Mouse (Mus musculus) c-Kit-positive CD71-positive TER-119-negative erythroid progenitor cells, embryonic 14.5 days (primary cell): ENCODE results near the gene Ripor2.

Experiments used
- DNase-seq: peaks from one replicate; pipeline ENCODE4 v3.0.0-alpha.2; 2013; ENCODE audit warnings: low read depth

The Ripor2 gene

DNA sequence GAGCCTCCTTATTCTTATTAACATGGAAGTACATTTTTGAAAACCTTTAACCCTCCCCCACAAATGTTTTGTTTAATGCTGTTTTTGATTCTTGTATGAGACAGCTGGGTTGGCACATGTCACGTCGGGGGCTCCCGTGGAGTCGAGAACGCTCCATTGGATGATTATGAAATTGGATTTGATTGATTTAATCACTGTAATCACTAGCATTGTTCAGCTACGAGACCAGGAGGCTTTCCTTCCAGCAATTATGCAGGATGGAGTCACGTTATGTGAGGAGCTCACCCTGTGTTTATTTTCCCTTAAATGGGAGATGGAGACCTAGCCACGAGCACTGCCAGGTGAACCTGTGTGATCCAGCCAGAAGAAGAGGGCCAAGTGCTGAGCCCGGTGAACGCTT lies at the start of gene Ripor2:
TSS of gene Ripor2 (plus strand) at position 357 of the 400 bp plus-strand sequence.
- no peak for DNase-seq

DNA sequence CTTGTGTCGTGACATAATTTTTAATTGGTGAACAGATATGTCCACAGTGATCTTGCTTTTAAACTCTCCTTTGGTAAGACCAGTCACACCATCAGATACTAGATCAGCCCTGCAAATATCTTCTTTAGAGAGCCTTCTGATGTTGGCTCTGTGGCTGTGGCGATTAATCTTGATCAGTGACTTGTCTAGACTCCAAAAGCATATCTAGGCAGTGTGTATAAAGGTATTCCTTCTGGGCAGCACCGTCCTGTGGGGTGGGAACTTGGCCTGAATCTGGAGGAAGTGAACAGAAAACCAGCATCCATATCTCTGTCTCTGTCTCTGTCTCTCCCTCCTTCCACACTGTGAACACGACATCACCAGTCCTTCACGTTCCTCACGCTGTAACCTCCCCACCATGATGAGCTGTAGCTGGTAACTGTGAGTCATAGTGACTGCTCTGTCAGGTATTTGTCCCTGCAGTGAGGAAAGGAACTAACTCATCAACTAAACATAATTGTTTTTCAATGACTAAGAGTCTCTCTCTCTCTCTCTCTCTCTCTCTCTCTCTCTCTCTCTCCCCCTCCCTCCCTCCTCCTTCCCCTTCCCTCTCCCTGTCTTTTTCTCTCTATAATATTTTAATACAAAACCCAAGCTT lies 45.3 kb upstream of the Ripor2 start:
- DNase-seq, result no peak

DNA sequence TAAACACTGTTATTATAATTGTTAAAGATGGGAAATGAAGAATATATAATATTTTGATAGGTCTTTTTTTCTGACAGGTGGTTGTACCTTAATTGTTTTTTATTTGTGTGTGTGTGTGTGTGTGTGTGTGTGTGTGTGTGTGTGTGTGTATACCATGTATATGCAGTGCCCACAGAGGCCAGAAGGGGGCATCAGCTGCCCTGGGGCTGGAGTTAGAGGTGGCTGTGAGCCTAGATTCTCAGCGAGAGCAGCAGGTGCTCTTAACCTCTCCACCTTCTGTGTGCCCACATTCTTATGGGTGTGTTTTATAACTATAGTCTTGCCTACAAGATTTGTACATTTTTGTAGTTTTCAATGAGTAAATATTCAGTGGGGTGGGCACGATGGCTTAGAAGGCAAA lies 44.0 kb upstream of the Ripor2 start:
- DNase-seq, result no peak

DNA sequence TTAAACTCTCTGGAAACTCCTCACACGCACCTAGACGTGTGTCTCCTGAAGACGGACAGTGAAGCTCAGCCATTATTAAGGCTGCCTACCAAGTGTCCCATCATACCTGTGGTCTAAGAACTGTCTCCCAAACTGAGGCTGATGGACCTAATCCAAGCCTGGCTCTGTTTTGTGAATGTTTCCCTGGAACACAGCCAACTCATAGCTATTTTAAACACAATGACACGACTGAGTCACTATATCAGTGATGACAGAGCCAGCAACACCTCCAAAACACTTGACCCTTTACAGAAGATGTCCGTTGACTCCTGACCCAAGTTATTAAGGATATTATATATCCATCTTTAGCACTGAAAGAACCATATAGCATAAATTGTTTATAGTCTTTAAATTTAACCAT lies 43.0 kb upstream of the Ripor2 start:
- DNase-seq, result no peak

DNA sequence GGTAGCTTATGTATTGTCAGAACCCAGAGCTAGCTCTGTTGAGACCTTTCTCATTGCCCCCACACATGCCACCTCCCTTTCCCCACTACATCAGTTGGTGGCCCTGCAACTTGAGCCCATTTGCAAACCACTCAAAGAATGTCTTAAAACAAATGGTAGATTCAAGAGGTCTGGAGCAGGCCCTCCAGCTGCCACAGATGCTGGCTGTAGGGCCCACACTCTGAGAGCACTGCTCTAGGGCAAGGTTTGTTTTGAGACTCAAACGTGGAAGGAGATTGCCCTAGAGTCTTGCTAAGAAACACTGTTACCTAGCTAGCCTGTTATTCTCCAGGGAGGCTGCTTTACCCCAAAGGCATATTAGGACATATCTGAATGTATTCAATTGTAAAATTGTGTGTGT lies 36.3 kb upstream of the Ripor2 start:
- DNase-seq, result no peak

DNA sequence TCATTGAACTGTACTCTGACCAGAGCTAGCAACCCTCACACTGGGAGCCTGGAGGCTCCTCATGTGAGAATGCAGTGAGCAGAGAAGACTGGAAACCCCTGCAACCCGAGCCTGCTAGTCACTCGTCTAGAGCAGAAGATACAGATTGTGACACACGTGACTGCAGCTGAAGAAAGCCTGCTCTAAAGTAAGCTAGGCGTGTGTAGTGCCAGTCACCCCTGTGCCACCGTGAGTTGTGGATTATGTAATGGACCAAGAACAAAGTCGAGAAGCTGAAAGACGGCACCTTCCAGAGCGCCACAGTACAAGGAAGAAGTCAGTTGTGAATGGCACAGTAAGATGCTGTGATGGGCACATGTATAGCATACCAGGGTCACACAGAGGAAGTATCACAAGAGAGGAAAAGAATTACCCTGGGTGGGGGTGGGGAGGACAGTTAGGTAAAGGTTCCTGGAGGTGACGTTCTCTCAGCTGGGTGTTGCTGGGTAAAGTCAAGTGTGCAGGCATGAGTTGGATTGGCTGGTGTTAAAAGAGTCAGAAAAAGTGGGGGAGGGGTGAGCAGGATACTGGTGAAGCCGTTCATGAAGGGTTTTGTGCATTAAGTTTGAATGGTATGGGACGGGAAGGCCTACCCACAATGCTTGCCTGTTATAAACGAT lies 35.1 kb upstream of the Ripor2 start:
- no peak for DNase-seq

DNA sequence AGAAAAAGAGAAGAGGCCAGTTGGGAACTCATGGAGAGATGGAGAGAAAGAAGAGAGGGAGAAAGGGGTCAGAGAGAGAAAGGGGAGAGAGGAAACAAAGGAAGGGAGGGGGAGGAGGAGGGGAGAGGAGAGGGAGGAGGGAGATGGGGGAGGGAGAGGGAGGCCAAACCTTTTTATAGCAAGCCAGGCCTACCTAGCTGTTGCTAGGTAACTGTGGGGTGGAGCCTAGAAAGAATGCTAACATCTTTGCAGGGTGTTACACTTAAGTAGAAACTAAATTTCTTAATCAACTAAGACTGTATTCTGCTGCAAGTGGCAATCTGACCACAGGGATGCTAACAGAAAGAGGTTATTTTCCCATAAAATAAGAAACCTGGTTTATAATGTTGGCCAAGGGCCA lies 33.1 kb upstream of the Ripor2 start:
- DNase-seq, result no peak

DNA sequence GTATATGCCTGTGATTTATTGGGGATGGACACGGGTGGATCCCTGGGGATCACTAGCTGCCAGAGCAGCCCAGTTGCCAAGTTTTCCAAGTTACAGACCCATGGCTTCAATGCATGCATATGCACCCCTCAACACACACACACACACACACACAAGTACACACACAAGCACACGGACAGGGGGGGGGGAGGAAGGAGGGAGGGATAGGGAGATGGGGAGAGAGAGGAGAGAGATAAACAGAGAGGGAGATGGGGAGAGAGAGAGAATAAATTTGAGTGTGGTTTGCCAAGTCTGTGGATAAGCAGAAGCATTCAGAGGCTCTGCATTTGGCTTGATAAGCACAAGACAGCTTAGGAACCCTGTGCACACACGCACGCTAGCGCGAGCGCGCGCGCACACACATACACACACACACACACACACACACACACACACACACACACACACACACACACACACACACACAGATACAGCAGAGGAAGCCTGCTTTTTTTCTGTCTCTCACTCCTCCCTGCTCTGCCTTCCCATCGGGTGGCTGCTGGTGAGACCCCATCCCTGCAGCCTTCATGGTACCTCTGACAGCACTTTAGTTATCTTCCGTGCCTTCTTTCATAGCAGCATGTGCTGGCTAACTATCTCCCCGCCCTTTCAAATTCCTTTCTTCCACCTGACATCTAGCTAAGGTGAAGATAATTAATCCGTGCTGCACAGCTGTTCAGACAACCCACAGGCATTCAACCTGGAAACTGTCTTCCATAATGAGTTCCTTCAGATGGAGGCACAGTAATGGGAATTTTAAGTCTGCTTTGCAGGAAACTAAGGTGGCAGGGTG lies 30.7 kb upstream of the Ripor2 start:
- DNase-seq, result peak; percentile 72

DNA sequence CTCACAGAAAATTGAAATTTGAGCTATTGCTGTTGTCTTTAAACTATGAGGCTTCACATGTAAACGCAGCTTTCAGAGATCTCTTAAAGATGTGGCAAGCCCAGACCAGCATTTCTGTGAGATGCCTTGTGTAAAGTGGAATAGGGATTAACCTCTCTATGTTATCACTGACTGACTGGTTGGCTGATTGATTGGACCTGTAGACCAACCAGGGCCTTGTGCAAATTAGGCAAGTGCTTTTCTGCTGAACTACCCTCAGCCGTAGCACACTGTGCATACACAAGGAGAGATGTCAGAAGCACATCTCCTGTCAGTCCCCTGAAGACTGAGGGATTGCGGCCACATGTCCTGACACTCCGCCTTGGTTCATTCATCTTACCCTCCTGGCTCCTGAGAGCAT lies 29.9 kb upstream of the Ripor2 start:
- no peak for DNase-seq

DNA sequence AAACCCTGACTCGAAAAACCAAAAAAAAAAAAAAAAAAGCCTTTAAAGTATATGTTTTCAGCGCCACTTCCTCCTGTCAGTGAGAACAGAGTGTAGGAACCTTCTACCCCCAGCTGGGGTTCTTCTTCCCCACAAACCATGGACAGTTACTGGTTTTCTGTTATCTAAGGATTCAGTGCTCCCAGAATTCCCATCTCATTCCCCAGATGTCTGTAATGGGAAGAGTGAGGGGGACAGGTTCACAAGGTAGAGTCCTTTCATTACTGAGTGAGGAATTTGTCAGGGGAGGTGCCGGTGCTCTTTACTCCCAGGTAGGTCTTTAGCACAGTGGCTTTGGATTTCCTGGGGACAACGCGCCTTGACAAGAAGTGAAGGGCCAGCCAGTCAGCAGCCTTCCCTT lies 20.6 kb upstream of the Ripor2 start:
- DNase-seq, result no peak

DNA sequence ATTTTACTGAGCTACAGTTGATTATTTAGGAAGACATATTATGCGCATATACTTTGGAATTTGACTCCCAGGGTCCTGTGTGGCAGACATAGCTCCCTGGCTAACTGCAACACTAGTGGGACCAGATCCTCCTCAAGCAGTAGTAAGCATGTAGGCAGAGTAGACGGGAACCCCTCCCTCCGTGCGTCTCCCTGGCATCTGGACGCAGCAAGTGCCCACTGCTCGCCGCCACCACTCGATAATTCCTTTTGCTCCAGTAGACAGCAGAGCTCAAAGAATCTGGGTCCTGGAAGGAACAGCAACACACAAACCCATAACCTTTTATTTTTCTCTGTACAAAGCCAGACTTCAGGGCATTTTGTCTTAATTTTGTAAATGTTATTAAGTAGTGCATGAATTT lies 17.3 kb upstream of the Ripor2 start:
- DNase-seq, result no peak

DNA sequence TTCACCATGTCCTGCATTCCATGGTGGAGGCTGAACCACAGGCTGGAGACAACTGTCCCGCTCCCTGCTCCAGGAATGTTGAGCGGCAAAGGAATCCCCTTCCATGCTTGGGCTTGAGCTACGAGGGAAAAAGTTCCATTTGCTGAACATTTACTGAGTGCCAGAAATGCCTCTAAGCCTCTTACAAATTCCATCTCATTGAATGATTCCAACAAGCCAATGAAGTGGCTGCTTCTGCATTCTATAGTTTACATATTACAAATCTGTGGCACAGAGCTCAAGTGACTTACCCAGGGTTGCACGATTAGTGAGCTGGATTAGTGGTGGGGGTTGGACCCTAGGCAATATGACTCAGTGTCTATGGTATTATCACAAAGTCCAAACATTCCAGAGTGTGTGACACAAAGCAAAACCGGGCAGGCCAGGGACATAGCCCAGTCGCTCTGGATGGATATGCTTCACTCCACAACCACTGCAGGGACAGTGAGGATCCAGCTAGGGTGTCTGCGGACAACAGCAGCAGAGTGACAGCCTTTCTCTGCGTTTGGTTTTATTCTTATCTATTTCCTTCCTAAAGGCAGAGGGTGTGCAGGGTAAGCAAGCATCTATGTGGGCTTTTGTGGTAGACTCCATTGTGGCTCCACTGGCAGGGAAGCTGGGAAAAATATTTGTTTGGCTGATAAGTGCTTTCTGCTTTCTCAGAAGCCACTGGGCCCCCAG lies 16.6 kb upstream of the Ripor2 start:
- no peak for DNase-seq

DNA sequence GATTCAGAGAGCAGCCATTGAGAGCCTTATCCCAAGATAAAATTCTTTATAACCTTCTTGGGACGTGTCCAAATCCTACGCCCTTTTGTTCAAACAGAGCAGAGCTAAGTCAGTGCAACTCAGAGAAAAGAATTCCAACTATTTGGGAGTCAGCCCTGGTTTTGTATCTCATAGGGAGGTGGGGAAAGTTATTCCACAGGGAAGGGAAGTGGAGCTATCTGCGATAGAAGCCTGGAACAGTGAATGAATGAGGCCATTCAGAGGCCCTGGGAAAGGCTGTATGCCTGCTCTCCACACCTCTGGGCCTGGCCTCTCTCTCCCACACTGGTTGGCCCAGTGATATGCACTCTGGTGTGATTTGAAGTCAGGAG lies 16.1 kb upstream of the Ripor2 start:
- no peak for DNase-seq

DNA sequence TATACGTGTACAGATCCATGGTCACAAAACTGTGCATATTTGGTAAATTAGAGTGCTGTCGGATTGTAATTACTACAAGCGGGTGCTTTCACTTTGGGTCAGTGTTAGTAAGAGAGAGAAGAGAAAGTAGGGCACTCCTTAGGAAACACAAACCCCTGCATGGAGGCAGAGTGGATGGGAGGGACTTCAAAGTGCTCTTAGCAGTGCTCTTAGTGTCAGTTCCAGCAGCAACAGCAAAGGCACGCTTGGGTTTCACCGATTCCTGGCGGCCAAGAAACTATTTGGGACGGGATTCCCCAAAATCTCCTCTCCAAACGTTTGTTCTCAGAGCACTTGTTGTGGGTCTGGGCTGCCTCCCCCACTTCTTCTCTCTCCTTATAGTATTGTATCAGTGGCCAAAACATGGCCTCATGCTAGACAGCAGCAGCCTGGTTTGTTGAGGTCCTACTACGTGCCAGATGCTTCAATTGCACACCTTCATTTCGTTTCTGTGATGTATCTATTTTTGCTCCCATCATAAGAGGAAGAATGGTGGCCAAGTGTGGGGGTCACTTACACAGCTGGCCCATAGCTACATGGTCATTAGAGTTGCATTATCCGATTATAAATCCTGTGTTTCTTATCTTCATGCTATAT lies 14.7 kb upstream of the Ripor2 start:
- no peak for DNase-seq

DNA sequence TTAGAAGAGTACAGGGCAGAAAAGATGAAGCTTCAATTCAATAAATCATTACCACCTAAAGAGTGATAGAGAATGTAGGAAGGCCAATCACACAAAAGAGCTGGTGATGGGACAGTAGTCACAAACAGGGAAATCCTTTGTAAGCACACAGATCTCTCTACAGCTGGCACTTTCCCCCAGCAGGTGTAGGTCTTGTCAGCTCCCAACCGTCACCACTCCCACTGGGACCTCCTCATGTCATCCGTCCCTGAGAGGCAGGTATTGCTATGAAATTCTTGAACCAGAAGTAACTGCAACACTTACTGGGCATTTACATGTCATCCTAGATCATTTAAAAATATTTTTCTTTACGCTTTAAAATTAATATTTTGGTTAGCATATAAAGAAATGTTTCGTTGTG lies 12.9 kb upstream of the Ripor2 start:
- DNase-seq, result no peak

DNA sequence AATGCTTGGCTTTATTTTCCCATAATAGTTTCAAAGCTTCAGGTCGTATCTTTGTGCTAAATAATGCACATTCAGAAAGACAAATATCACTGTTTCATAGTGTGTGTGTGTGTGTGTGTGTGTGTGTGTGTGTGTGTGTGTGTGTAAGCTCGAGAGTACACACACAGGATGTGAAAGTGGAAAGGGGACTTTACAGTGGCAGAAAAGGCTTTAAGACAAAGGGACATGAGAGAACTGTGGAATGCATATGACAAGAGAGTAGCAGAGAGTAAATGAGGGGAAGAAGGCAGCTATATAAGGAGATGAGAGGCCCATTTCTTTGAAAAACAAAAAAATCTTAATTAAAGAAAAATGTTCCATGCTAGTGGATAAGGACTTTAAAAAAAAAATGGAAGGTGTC lies 11.3 kb upstream of the Ripor2 start:
- no peak for DNase-seq

DNA sequence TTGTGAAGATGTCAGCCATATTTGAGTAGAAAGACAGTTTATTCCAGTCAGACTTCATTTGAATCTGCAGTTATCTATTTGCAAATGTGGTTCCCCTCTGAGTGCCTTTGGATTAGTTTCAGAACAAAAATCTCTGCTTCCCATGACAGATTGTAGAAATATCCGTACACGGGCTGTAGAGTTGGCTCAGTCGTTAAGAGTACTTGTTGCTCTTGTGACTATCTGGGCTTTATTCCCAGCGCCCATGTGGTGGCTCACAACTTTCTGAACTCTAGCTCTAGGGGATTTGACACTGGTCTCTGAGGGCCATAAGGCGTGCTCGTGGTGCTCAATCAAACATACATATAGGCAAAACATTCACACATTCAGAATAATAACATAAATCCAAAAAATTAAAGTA lies 10.1 kb upstream of the Ripor2 start:
- DNase-seq, result no peak

DNA sequence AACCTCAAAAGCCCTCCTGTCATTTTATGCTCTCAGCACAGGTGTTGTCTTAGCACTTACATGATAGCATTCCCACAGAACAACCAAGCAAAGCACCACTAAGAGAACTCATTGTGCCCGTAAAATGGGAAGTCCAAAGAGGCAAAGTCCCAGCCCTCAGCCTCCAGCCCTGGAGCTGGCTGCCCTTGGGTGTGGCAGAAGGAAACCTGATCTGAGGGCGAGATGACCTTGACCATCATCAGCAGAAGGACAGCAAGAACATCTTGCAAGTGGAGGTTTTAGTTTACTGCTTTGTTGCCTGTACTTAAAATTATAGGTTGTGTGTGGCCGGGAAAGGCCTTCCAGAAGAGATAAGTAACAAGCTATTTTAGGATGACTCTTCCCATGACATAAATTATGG lies 6.9 kb upstream of the Ripor2 start:
- no peak for DNase-seq

DNA sequence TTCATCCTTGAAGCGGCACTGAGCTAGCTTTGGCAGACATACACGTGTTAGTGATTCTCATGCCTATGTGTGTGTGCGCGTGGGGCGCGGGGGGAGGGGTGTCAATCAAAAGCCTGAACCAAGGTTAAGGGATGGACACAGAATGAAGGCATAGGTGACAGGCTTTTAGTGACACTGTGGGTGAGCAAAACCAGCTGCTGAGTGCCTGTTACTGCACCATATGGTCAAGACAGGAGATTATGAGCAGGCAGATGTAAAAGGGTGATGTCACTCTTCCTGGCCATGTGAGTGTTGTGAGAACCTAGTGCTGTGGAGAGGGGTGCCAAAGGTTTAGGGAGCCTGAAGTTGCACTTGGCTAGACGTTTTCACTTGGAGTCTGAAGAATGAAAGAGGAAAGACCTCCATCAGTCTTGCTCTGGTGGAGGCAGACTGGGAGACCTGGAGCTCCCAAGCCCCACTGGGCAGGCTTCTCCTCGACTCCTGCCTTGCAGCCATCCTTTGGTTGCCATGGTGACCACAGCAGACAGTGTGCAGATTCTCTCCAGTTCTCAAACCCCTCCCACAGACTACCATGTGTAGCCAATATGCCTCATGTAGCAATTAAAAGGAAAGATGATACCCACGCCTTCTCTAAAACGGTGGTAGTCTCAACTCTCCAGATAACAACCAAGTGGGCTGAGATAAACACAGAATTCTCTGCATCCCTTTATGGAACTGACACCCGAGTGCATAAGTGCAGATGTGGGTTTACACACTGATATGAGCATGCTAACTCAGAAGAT lies 5.5 kb upstream of the Ripor2 start:
- peak; percentile 85 for DNase-seq

DNA sequence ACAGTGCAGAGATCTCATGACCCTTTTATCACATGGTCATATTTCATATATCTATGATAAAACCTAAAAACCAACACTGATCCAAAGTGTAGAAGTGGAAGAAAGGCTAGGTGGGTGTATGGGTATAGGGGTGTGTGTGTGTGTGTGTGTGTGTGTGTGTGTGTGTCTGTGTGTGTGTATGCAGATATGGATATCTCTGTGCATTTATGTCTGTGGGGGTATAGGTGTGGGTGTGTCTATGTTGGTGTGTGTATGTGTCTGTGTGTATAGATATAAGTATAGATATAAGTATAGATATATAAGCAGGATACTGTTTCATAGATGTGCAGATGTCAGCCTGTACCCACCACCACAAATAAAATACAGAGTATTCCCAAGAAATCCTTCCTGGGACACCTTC lies 3.7 kb upstream of the Ripor2 start:
- DNase-seq, result no peak

DNA sequence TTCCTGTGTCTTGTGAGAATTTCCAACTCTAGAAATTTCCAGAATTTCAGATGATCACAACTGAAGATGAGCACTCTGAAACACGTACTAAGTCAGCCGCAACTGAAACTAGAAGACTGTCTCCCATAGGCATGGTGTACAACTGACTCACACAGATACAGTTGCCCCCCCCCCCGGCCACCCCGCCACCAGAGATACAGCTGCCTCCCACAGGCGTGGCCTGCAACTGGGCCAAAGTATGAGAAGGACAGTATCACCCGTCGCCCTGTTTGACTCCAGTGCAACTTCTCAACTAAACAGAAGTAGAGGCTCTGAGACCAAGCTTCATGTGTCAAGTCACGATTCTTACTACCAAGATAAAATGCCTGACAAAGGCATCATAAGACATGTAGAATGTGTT lies 1.2 kb upstream of the Ripor2 start:
- peak; percentile 28 for DNase-seq
